Mouse (Mus musculus): ENCODE data around the gene Tlx1. TPM values are rescaled to one million over a fixed set of nuclear protein-coding genes. Genes with fewer than 3 reads are reported as not detected.

Gene Tlx1
- polyA plus RNA-seq, 1 experiment = not detected

DNA sequence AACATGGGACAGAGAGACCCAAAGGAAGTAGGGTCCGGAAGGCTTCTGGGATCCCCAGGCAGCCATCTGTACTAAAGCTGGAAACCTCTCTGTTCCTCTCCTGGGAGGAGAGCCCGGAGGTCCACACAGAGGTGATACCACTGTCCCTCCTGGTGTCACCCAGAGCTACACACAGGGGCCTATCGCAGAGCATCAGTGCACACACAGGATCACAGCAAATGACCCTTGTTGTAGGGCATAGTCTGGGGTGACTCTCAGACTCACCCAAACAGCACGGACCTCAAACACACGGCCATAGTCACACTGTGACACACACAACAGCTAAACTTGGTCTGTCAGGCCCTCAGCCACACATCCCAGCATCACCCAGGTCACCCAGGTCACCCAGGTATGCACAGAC, 5.9 kb downstream of the Tlx1 start:
- H3K4me1 ChIP-seq (ENCODE audit: control insufficient read depth, insufficient read depth, low read length) = 0 out of 2 replicates have a peak, but pooled peaks cover 3% of the 10 kb centered on the region

GRCm38 (mm10) chr19:45158201-45158600, 7.7 kb downstream of the Tlx1 start:
- no peak for TF ChIP-seq CTCF (IDR thresholded peaks at IDR 0.05; ENCODE audit: low read depth, low read length)
- no peak for TF ChIP-seq POLR2A (IDR thresholded peaks at IDR 0.05; ENCODE audit: borderline replicate concordance, low read depth, low read length)
- no peak overlapping the region for H3K4me3 ChIP-seq (ENCODE audit: insufficient read depth, low read length)
- H3K4me1 ChIP-seq (ENCODE audit: control insufficient read depth, insufficient read depth, low read length) = peaks cover 8% of the 10 kb centered on the region; the same call in 1 of the 2 replicates
- H3K27ac ChIP-seq (ENCODE audit: insufficient read depth, low read depth, low read length) = no peak overlapping the region

More for the DNA sequence above, 5.9 kb downstream of the Tlx1 start:
- Histone ChIP-seq H3K4me3 (ENCODE audit: insufficient read depth, low read length) (no peak overlapping the region), H3K27ac (ENCODE audit: insufficient read depth, low read depth, low read length) (no peak overlapping the region)
- no peak for TF ChIP-seq CTCF (IDR thresholded peaks at IDR 0.05; ENCODE audit: low read depth, low read length)
- TF ChIP-seq POLR2A (IDR thresholded peaks at IDR 0.05; ENCODE audit: borderline replicate concordance, low read depth, low read length) = no peak

DNA sequence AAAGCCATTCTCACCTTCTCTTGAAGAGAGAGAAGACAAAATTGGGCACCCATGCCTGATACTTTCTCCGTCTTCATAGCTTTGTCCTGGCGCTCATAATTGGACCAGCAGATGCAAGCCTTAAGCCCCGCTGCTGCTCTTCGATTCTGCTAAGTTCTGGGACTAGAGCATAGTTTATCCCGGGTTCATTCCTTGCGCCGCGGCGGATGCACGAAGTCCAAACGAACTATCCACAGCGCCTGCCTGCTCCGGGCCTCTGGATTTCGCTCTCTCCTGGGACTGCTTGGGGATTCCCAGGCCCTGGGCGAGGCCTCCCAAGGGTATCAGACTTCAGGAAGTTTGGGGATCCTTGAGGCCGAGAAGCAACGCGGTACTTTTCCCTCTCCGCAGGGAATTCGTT, 8.4 kb downstream of the Tlx1 start:
- TF ChIP-seq POLR2A (IDR thresholded peaks at IDR 0.05; ENCODE audit: borderline replicate concordance, low read depth, low read length) = no peak
- no peak for TF ChIP-seq CTCF (IDR thresholded peaks at IDR 0.05; ENCODE audit: low read depth, low read length)
- peaks cover 8% of the 10 kb centered on the region; the same call in 1 of the 2 replicates for H3K4me1 ChIP-seq (ENCODE audit: control insufficient read depth, insufficient read depth, low read length)
- H3K27ac ChIP-seq (ENCODE audit: insufficient read depth, low read depth, low read length) = no peak overlapping the region
- H3K4me3 ChIP-seq (ENCODE audit: insufficient read depth, low read length) = no peak overlapping the region

DNA sequence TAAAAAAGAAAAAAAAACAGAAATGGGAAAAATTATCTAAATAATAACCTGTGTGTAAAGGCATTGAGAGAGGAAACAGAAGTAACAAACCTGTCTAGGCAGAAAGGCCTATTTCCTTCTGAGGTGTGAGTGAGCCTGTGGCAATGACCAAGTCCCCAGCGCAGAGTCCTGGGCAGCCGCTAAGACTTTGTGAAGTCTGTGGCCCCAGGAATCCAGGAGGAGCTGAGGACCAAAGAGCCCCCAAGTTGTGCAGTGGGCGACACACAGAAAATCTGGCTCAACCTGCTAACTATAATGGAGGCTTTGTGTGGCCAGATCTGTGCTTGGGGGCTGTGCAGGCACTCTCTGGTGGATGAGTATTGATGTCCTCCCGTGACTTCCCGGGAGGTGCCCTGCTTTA, 9.0 kb downstream of the Tlx1 start:
- no peak overlapping the region for H3K4me3 ChIP-seq (ENCODE audit: insufficient read depth, low read length)
- no peak for TF ChIP-seq CTCF (IDR thresholded peaks at IDR 0.05; ENCODE audit: low read depth, low read length)
- no peak for TF ChIP-seq POLR2A (IDR thresholded peaks at IDR 0.05; ENCODE audit: borderline replicate concordance, low read depth, low read length)
- H3K27ac ChIP-seq (ENCODE audit: insufficient read depth, low read depth, low read length) = no peak overlapping the region
- peaks cover 8% of the 10 kb centered on the region; the same call in 1 of the 2 replicates for H3K4me1 ChIP-seq (ENCODE audit: control insufficient read depth, insufficient read depth, low read length)

- Histone ChIP-seq H3K4me1 (ENCODE audit: control insufficient read depth, insufficient read depth, low read length) (peaks cover 8% of the 10 kb centered on the region; the same call in 1 of the 2 replicates), H3K27ac (ENCODE audit: insufficient read depth, low read depth, low read length) (no peak overlapping the region), H3K4me3 (ENCODE audit: insufficient read depth, low read length) (no peak overlapping the region)
- TF ChIP-seq CTCF (IDR thresholded peaks at IDR 0.05; ENCODE audit: low read depth, low read length) = no peak
- TF ChIP-seq POLR2A (IDR thresholded peaks at IDR 0.05; ENCODE audit: borderline replicate concordance, low read depth, low read length) = no peak
These were observed 9.5 kb downstream of the Tlx1 start for GRCm38 (mm10) chr19:45159991-45160390.

DNA sequence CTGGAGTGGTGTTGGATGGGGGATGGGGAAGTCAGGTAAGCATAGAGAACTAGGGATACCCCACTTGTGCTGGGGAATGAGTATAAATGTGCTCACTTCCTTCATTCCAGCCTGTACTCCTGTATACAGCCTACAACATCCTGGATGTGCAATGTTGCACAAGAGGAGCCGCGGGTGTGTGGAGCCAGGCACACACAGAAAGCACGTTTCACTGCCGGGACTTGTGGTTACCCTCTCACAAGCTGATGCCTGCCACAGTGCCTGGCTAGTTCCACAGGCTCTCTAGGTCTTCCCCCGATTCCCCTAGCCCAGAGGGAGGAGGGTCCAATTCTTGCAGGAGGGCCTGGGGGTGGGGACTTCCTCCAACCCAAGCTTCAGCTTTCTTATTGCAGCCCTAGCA, 10.0 kb downstream of the Tlx1 start:
- H3K27ac ChIP-seq (ENCODE audit: insufficient read depth, low read depth, low read length) = no peak overlapping the region
- no peak for TF ChIP-seq CTCF (IDR thresholded peaks at IDR 0.05; ENCODE audit: low read depth, low read length)
- TF ChIP-seq POLR2A (IDR thresholded peaks at IDR 0.05; ENCODE audit: borderline replicate concordance, low read depth, low read length) = no peak
- no peak overlapping the region for H3K4me3 ChIP-seq (ENCODE audit: insufficient read depth, low read length)
- peaks cover 8% of the 10 kb centered on the region; the same call in 1 of the 2 replicates for H3K4me1 ChIP-seq (ENCODE audit: control insufficient read depth, insufficient read depth, low read length)

DNA sequence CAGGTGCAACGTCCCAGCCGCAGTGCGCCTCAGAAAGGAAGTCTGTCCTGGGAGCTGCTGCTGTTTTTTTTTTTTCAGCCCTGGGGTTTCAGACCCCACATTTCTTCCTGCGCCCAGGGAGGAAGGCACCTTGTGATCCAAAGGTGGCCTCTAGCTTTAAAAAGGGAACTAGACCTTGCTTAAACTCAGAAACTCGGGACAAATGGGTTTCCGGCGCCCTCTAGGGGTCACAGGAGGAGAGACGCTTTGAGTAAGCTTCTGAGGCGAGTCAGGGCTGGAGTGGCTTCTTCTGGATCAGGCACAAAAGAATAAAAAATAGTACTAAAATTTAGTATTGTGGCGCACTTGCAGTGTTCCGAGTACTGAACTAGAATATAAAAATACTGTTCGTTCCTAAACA, 10.6 kb downstream of the Tlx1 start:
- Histone ChIP-seq H3K4me3 (ENCODE audit: insufficient read depth, low read length) (no peak overlapping the region), H3K4me1 (ENCODE audit: control insufficient read depth, insufficient read depth, low read length) (peaks cover 8% of the 10 kb centered on the region; the same call in 1 of the 2 replicates), H3K27ac (ENCODE audit: insufficient read depth, low read depth, low read length) (no peak overlapping the region)
- TF ChIP-seq POLR2A (IDR thresholded peaks at IDR 0.05; ENCODE audit: borderline replicate concordance, low read depth, low read length) (no peak), CTCF (IDR thresholded peaks at IDR 0.05; ENCODE audit: low read depth, low read length) (peak; percentile 95)

GRCm38 (mm10) chr19:45162181-45162580, 11.7 kb downstream of the Tlx1 start:
- Histone ChIP-seq H3K27ac (ENCODE audit: insufficient read depth, low read depth, low read length) (no peak overlapping the region), H3K4me3 (ENCODE audit: insufficient read depth, low read length) (no peak overlapping the region), H3K4me1 (ENCODE audit: control insufficient read depth, insufficient read depth, low read length) (peaks cover 8% of the 10 kb centered on the region; the same call in 1 of the 2 replicates)
- TF ChIP-seq POLR2A (IDR thresholded peaks at IDR 0.05; ENCODE audit: borderline replicate concordance, low read depth, low read length) (no peak), CTCF (IDR thresholded peaks at IDR 0.05; ENCODE audit: low read depth, low read length) (no peak)

DNA sequence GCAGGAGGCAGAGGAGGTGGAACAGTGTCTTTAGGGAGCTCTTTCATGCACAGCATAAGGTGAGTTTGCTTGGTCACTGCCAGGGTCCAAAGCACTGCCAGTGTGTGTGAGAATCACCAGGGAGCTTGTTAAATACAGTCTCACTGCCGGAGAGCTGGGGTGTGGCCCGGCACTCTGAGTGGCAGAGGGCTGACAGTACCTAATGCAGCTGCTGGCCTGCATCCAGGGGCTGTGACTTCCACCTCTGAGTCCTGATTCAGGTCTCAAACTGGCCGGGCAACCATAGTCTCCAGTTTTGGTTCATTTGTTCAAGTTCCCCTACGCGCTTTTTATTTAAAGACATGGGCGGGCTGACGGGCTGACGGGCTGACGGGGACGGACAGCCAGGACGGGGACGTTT, 12.4 kb downstream of the Tlx1 start:
- H3K4me1 ChIP-seq (ENCODE audit: control insufficient read depth, insufficient read depth, low read length) = peaks cover 8% of the 10 kb centered on the region; the same call in 1 of the 2 replicates
- TF ChIP-seq CTCF (IDR thresholded peaks at IDR 0.05; ENCODE audit: low read depth, low read length) (no peak), POLR2A (IDR thresholded peaks at IDR 0.05; ENCODE audit: borderline replicate concordance, low read depth, low read length) (no peak)
- H3K4me3 ChIP-seq (ENCODE audit: insufficient read depth, low read length) = no peak overlapping the region
- H3K27ac ChIP-seq (ENCODE audit: insufficient read depth, low read depth, low read length) = no peak overlapping the region

GRCm38 (mm10) chr19:45170451-45170850, 20.0 kb downstream of the Tlx1 start:
- Histone ChIP-seq H3K4me3 (ENCODE audit: insufficient read depth, low read length) (no peak overlapping the region), H3K4me1 (ENCODE audit: control insufficient read depth, insufficient read depth, low read length) (no peaks in the 10 kb centered on the region), H3K27ac (ENCODE audit: insufficient read depth, low read depth, low read length) (no peak overlapping the region)
- TF ChIP-seq POLR2A (IDR thresholded peaks at IDR 0.05; ENCODE audit: borderline replicate concordance, low read depth, low read length) = no peak
- no peak for TF ChIP-seq CTCF (IDR thresholded peaks at IDR 0.05; ENCODE audit: low read depth, low read length)

- TF ChIP-seq POLR2A (IDR thresholded peaks at IDR 0.05; ENCODE audit: borderline replicate concordance, low read depth, low read length) = no peak
- TF ChIP-seq CTCF (IDR thresholded peaks at IDR 0.05; ENCODE audit: low read depth, low read length) = peak; percentile 63
- Histone ChIP-seq H3K4me3 (ENCODE audit: insufficient read depth, low read length) (no peak overlapping the region), H3K27ac (ENCODE audit: insufficient read depth, low read depth, low read length) (no peak overlapping the region), H3K4me1 (ENCODE audit: control insufficient read depth, insufficient read depth, low read length) (peaks cover 10% of the 10 kb centered on the region)
These were observed 24.3 kb downstream of the Tlx1 start for GRCm38 (mm10) chr19:45174803-45175202.
